Mouse (Mus musculus) spleen, adult 2 months (tissue): Measurements from ENCODE around the gene Rbm47. TPM values are rescaled to one million over a fixed set of nuclear protein-coding genes. Genes with fewer than 3 reads are reported as not detected.
A peak's percentile ranks its signal among the peaks of the same experiment; 100 is the strongest.

Experiments used
- DNase-seq, 2 experiments: peaks; one replicate each; pipeline versions ENCODE4 v3.0.0 to v3.0.0-alpha.2; 2012 to 2021; ENCODE audit warnings: low spot score in 2 of 2, low read depth in 1 of 2
- H3K27ac ChIP-seq: fragments of 200-500 bp; 2 replicates; pipeline ENCODE4 v1.5.1; 2012; ENCODE audit warnings: low read length, inconsistent platforms; ENCODE audit not compliant: insufficient read depth
- H3K27me3 ChIP-seq: fragments of 200-500 bp; 2 replicates; pipeline ENCODE4 v1.6.1; 2012; ENCODE audit warnings: mild to moderate bottlenecking, moderate library complexity, low read length, inconsistent platforms; ENCODE audit not compliant: control insufficient read depth, insufficient read depth
- H3K36me3 ChIP-seq: fragments of 200-500 bp; 2 replicates; pipeline ENCODE4 v1.6.1; 2012; ENCODE audit warnings: mild to moderate bottlenecking, low read length, inconsistent platforms; ENCODE audit not compliant: control insufficient read depth, insufficient read depth
- H3K4me1 ChIP-seq: fragments of 200-500 bp; 2 replicates; pipeline ENCODE4 v1.6.1; 2011; ENCODE audit warnings: inconsistent platforms; ENCODE audit not compliant: control insufficient read depth, insufficient read depth, insufficient read length
- H3K4me3 ChIP-seq: fragments of 200-500 bp; 2 replicates; pipeline ENCODE4 v1.5.1; 2011; ENCODE audit warnings: mild to moderate bottlenecking, inconsistent platforms; ENCODE audit not compliant: insufficient read depth, insufficient read length; ENCODE audit errors: extremely low read depth
- CTCF ChIP-seq: fragments of 200-500 bp; IDR thresholded peaks from 2 replicates; pipeline ENCODE4 v1.5.1; 2011; ENCODE audit warnings: mild to moderate bottlenecking, inconsistent platforms; ENCODE audit not compliant: insufficient read depth, insufficient read length, insufficient replicate concordance; ENCODE audit errors: extremely low read depth
- POLR2A ChIP-seq: fragments of 200-500 bp; IDR thresholded peaks from 2 replicates; pipeline ENCODE4 v1.6.1; 2011; ENCODE audit warnings: low read depth, low read length, inconsistent platforms
- WGBS: fragments of 180-500 bp; shearing (Covaris S2); methylation state at CpG from one replicate; pipeline ENCODE4 v1.1.7; 2018; 5-methylcytosine and 5-hydroxymethylcytosine counted together
- polyA plus RNA-seq: library from polyadenylated mRNA; depleted of rRNA; stranded (reverse); fragments of >200 nt; gene quantifications from 2 replicates; pipeline ENCODE4 v1.2.3, GENCODE M21; 2012

The Rbm47 gene
- polyA plus RNA-seq, 1 experiment: 10.5 TPM

- Histone ChIP-seq H3K27me3 (no peaks in the 10 kb centered on the region), H3K4me3 (no peak overlapping the region), H3K4me1 (no peaks in the 10 kb centered on the region; the same call in 1 of the 2 replicates), H3K36me3 (no peaks in the 10 kb centered on the region), H3K27ac (no peak overlapping the region)
- no peak for TF ChIP-seq CTCF
- no peak for TF ChIP-seq POLR2A
- peak; percentile 28 to 49 for DNase-seq
- 39% methylated on average over 14 of the region's 14 CpGs for WGBS
Measured at GRCm38 (mm10) chr5:66114751-66115150, 58.2 kb downstream of the Rbm47 start.

GRCm38 (mm10) chr5:66114208-66114607 lies 58.7 kb downstream of the Rbm47 start:
- DNase-seq: no peak
- WGBS: 75% methylated on average over 6 of the region's 6 CpGs
- Histone ChIP-seq H3K4me1 (no peaks in the 10 kb centered on the region; the same call in 1 of the 2 replicates), H3K27ac (no peak overlapping the region), H3K4me3 (no peak overlapping the region), H3K36me3 (no peaks in the 10 kb centered on the region), H3K27me3 (no peaks in the 10 kb centered on the region)
- TF ChIP-seq POLR2A (no peak), CTCF (no peak)

DNA sequence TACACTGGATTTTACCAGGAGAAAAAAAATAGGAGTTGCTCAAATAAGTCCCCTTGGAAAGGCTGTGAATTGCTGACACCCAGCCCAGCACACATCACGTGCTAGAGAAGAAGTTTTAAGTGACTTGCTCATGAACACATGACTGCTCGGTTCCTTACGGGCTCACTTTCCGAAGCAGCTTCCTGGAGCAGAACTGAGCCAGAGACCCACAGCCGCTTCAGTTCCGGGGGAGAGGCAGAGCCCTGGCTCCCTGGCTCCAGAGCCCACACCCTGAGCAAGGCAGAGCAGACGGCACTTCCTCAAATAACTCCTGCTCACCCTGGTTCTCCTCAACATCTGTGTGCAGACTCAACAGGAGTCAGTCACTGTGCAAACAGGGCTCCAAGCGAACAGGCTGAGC lies 60.9 kb downstream of the Rbm47 start:
- Histone ChIP-seq H3K27me3 (no peaks in the 10 kb centered on the region), H3K4me3 (no peak overlapping the region), H3K27ac (peak overlapping the region; percentile 30; the same call in 1 of the 2 replicates), H3K36me3 (no peaks in the 10 kb centered on the region), H3K4me1 (no peaks in the 10 kb centered on the region; the same call in 1 of the 2 replicates)
- DNase-seq: peak; percentile 26 to 27
- 14% methylated on average over 8 of the region's 8 CpGs for WGBS
- TF ChIP-seq CTCF (no peak), POLR2A (no peak)

GRCm38 (mm10) chr5:66106372-66106771 lies 66.5 kb downstream of the Rbm47 start:
- H3K4me3 ChIP-seq: no peak overlapping the region
- H3K36me3 ChIP-seq: no peaks in the 10 kb centered on the region
- no peak for DNase-seq
- TF ChIP-seq CTCF (no peak), POLR2A (no peak)
- no peak overlapping the region for H3K27ac ChIP-seq
- no peaks in the 10 kb centered on the region; the same call in 1 of the 2 replicates for H3K4me1 ChIP-seq
- 68% methylated on average over 9 of the region's 9 CpGs for WGBS
- no peaks in the 10 kb centered on the region for H3K27me3 ChIP-seq

DNA sequence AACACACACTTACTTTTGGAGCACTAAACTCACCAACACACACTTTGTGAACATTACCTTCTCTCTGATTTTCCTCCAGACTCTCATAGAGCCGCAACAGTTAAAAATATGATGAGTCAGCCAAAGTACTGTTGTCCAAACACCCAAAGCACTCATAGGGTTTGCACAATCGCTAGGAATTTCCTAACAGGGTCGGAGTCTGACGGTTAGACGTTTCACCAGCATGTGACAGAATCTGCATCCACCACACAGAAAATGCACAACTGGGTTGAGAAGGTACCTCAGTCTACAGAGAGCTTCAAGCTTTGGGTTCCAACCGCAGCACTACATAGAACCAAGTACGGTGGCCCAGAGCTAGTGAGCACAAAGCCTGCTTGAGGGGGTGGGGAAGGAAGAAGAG lies 67.0 kb downstream of the Rbm47 start:
- 47% methylated on average over 7 of the region's 7 CpGs for WGBS
- no peaks in the 10 kb centered on the region for H3K4me1 ChIP-seq
- no peaks in the 10 kb centered on the region for H3K27me3 ChIP-seq
- no peak for DNase-seq
- no peak overlapping the region for H3K4me3 ChIP-seq
- no peaks in the 10 kb centered on the region for H3K36me3 ChIP-seq
- TF ChIP-seq CTCF: no peak
- TF ChIP-seq POLR2A: no peak
- H3K27ac ChIP-seq: no peak overlapping the region

- TF ChIP-seq POLR2A (no peak), CTCF (no peak)
- WGBS: 29% methylated on average over 3 of the region's 3 CpGs
- Histone ChIP-seq H3K27ac (no peak overlapping the region), H3K36me3 (no peaks in the 10 kb centered on the region), H3K4me1 (no peaks in the 10 kb centered on the region), H3K27me3 (no peaks in the 10 kb centered on the region), H3K4me3 (no peak overlapping the region)
- DNase-seq: no peak
Measured at GRCm38 (mm10) chr5:66105366-66105765, 67.6 kb downstream of the Rbm47 start.

- Histone ChIP-seq H3K36me3 (no peaks in the 10 kb centered on the region), H3K27me3 (no peaks in the 10 kb centered on the region), H3K4me1 (no peaks in the 10 kb centered on the region), H3K4me3 (no peak overlapping the region), H3K27ac (no peak overlapping the region)
- DNase-seq: no peak
- WGBS: 92% methylated on average over 5 of the region's 5 CpGs
- TF ChIP-seq CTCF (no peak), POLR2A (no peak)
Measured at GRCm38 (mm10) chr5:66103386-66103785, 69.5 kb downstream of the Rbm47 start.
